Mouse (Mus musculus) bone marrow macrophage, adult 2 months (primary cell): ENCODE data around the gene Gm12184.

Source experiments
- CTCF ChIP-seq: IDR thresholded peaks from 2 replicates; pipeline ENCODE4 v1.5.1; 2012; ENCODE audit warnings: low read depth, mild to moderate bottlenecking, low read length, moderate library complexity
- POLR2A ChIP-seq: IDR thresholded peaks from 2 replicates; pipeline ENCODE4 v1.6.1; 2012; ENCODE audit warnings: mild to moderate bottlenecking, low read depth, low read length, borderline replicate concordance

DNA sequence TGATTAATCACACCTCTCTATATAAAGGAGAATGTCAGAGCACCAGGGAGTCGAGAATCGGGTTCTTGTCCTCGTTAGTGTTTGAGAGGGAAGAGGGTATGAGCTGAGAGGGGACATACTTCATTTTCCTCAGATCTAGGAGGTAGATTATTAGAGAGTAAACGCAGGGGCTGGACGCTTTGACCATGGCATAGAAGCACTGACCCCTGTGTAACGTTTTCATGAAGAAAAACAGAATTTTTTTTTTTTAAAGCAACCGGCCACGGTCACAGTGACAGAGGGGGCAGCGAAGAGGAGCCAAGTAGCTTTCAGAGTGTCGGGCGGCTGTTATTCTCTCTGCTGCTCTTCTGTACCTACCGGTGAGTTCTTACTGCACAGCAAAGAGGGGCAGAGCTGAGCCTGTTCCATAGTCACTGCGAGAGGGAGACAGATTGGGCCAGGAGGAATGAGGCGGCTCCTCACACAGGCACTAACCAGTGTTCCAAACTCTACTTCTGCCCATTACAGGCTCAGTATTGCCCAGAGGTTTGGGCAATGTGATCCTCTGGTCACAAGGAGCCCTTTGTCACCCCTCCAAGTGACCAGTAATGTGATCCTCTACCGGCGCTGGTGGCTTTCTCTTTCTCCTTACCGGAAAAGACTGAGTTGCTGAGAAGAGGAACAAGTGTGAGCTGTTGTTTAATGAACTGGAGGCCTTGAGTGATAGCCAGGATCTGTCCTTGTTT, 45.5 kb upstream of the Gm12184 start:
- TF ChIP-seq POLR2A (no peak), CTCF (no peak)
